Mouse (Mus musculus) liver, embryonic 16.5 days (tissue): Measurements from ENCODE around the gene Dpp8. TPM values are rescaled to one million over a fixed set of nuclear protein-coding genes. Genes with fewer than 3 reads are reported as not detected.
"Not testable (repeated sequence)": the region's sequence is repeated elsewhere in the genome, so short reads cannot be mapped to it uniquely, and the experiment has no call there.

Experiments
- ATAC-seq: fragments of 200-750 bp; cut with Nextera tagmentation; 2 replicates; pipeline ENCODE4 v1.8.0; 2017; ENCODE audit warnings: low read depth, mild to moderate bottlenecking, moderate number of reproducible peaks, moderate library complexity
- H3K27ac ChIP-seq: fragments of 300-500 bp; sonication (generic); 2 replicates; pipeline ENCODE4 v1.5.1; 2014; ENCODE audit warnings: mild to moderate bottlenecking, low read length
- H3K27me3 ChIP-seq: fragments of 300-500 bp; sonication (generic); 2 replicates; pipeline ENCODE4 v1.6.1; 2014; ENCODE audit warnings: low read depth, low read length, mixed read lengths; ENCODE audit not compliant: control insufficient read depth, insufficient read depth
- H3K36me3 ChIP-seq: fragments of 300-500 bp; sonication (generic); 2 replicates; pipeline ENCODE4 v1.6.1; 2014; ENCODE audit warnings: mild to moderate bottlenecking; ENCODE audit not compliant: control insufficient read depth, insufficient read depth
- H3K4me1 ChIP-seq: fragments of 300-500 bp; sonication (generic); 2 replicates; pipeline ENCODE4 v1.6.1; 2014; ENCODE audit warnings: low read depth, low read length, mixed read lengths; ENCODE audit not compliant: control insufficient read depth
- H3K4me2 ChIP-seq: fragments of 300-500 bp; sonication (generic); 2 replicates; pipeline ENCODE4 v1.6.1; 2014; ENCODE audit warnings: low read depth, low read length, mixed read lengths
- H3K4me3 ChIP-seq: fragments of 300-500 bp; sonication (generic); 2 replicates; pipeline ENCODE4 v1.5.1; 2014; ENCODE audit warnings: low read depth, mild to moderate bottlenecking, low read length
- H3K9ac ChIP-seq: fragments of 300-500 bp; sonication (generic); 2 replicates; pipeline ENCODE4 v1.6.1; 2014; ENCODE audit warnings: low read depth, low read length
- H3K9me3 ChIP-seq: fragments of 300-500 bp; sonication (generic); replicated peaks from 2 replicates; pipeline ENCODE4 v1.6.1; 2016; ENCODE audit warnings: low read length; ENCODE audit not compliant: control insufficient read depth
- whole genome bisulfite sequencing: fragments of 180-500 bp; shearing (Covaris S2); extraction: QIAGEN DNeasy Blood & Tissue Kit; methylation state at CpG from one replicate; pipeline ENCODE4 v1.1.7; 2014; ENCODE audit not compliant: insufficient replicate concordance; 5-methylcytosine and 5-hydroxymethylcytosine counted together
- polyA plus RNA-seq: library from polyadenylated mRNA; unstranded; fragments of >200 nt; fragmentation: Nextera tagmentation; extraction: Ambion mirVana; gene quantifications from 2 replicates; pipeline ENCODE4 v1.2.1, GENCODE M21; 2015

Dpp8 gene
- polyA plus RNA-seq, result 18.8 and 20.1 TPM in 2 replicates

- Histone ChIP-seq H3K4me2 (peak within 1 kb of the TSS; percentile 74), H3K9ac (peak within 1 kb of the TSS; percentile 99), H3K27ac (peak within 1 kb of the TSS; percentile 94), H3K4me3 (peak within 1 kb of the TSS; percentile 99), H3K4me1 (peaks cover 22% of the 10 kb centered on the region), H3K36me3 (peaks cover 4% of the 10 kb centered on the region), H3K27me3 (no peaks in the 10 kb centered on the region), H3K9me3 (no peaks in the 10 kb centered on the region)
- WGBS, result under 1% methylated on average over 80 of the region's 85 CpGs
- ATAC-seq, result peak; percentile 92
Observed at GRCm38 (mm10) chr9:65032269-65033108, at the start of gene Dpp8. Gene Dpp8, plus strand, starts transcription at chr9:65032414.

GRCm38 (mm10) chr9:64985037-64985794, 47.0 kb upstream of the Dpp8 start:
- no peak overlapping the region for H3K9ac ChIP-seq
- WGBS, result 29% methylated on average over 8 of the region's 8 CpGs
- H3K4me2 ChIP-seq, result peak overlapping the region; percentile 21
- no peaks in the 10 kb centered on the region for H3K9me3 ChIP-seq
- ATAC-seq, result peak; percentile 91
- no peaks in the 10 kb centered on the region for H3K27me3 ChIP-seq
- peaks cover 14% of the 10 kb centered on the region for H3K4me1 ChIP-seq
- no peak overlapping the region for H3K4me3 ChIP-seq
- H3K27ac ChIP-seq, result peak overlapping the region; percentile 39; the same call in 1 of the 2 replicates
- H3K36me3 ChIP-seq, result peaks cover 52% of the 10 kb centered on the region

- Histone ChIP-seq H3K36me3 (peaks cover 51% of the 10 kb centered on the region), H3K27me3 (no peaks in the 10 kb centered on the region), H3K27ac (peak overlapping the region; percentile 2; the same call in 1 of the 2 replicates), H3K4me3 (no peak overlapping the region), H3K4me2 (peak overlapping the region; percentile 21; the same call in 1 of the 2 replicates), H3K9ac (no peak overlapping the region), H3K4me1 (peaks cover 14% of the 10 kb centered on the region), H3K9me3 (no peaks in the 10 kb centered on the region)
- WGBS, result 85% methylated on average over 9 of the region's 9 CpGs
- no peak for ATAC-seq
Observed at GRCm38 (mm10) chr9:64985807-64986206, 46.4 kb upstream of the Dpp8 start.

- Histone ChIP-seq H3K27me3 (no peaks in the 10 kb centered on the region), H3K36me3 (peaks cover 33% of the 10 kb centered on the region), H3K9me3 (no peaks in the 10 kb centered on the region), H3K4me3 (no peak overlapping the region), H3K9ac (no peak overlapping the region), H3K27ac (no peak overlapping the region), H3K4me2 (no peak overlapping the region), H3K4me1 (peaks cover 14% of the 10 kb centered on the region)
- ATAC-seq, result no peak
- WGBS, result 77% methylated on average over 2 of the region's 2 CpGs
Observed at GRCm38 (mm10) chr9:64987651-64988050, 44.6 kb upstream of the Dpp8 start.

GRCm38 (mm10) chr9:64988443-64988842, 43.8 kb upstream of the Dpp8 start:
- ATAC-seq, result no peak
- Histone ChIP-seq H3K27me3 (no peaks in the 10 kb centered on the region), H3K9me3 (no peaks in the 10 kb centered on the region), H3K4me3 (no peak overlapping the region), H3K4me2 (no peak overlapping the region), H3K9ac (no peak overlapping the region), H3K27ac (no peak overlapping the region), H3K36me3 (peaks cover 30% of the 10 kb centered on the region), H3K4me1 (peaks cover 14% of the 10 kb centered on the region)
- 58% methylated on average over 6 of the region's 6 CpGs for WGBS

- Histone ChIP-seq H3K9ac (no peak overlapping the region), H3K36me3 (peaks cover 25% of the 10 kb centered on the region), H3K4me3 (no peak overlapping the region), H3K4me2 (no peak overlapping the region), H3K27me3 (no peaks in the 10 kb centered on the region), H3K27ac (no peak overlapping the region), H3K4me1 (peaks cover 7% of the 10 kb centered on the region), H3K9me3 (no peaks in the 10 kb centered on the region)
- no peak for ATAC-seq
- 78% methylated on average over 7 of the region's 7 CpGs for WGBS
Observed at GRCm38 (mm10) chr9:64990291-64990690, 41.9 kb upstream of the Dpp8 start.

- not testable (repeated sequence) for H3K9ac ChIP-seq, H3K9me3 ChIP-seq, H3K27me3 ChIP-seq, H3K4me2 ChIP-seq, H3K4me3 ChIP-seq, H3K4me1 ChIP-seq, ATAC-seq, H3K27ac ChIP-seq
- peaks cover 14% of the 10 kb centered on the region for H3K36me3 ChIP-seq
- WGBS, result 74% methylated on average over 1 of the region's 1 CpGs
Observed at GRCm38 (mm10) chr9:64995464-64995863, 36.8 kb upstream of the Dpp8 start.

GRCm38 (mm10) chr9:65001481-65001880, 30.7 kb upstream of the Dpp8 start:
- Histone ChIP-seq H3K9ac (no peak overlapping the region), H3K36me3 (peaks cover 31% of the 10 kb centered on the region), H3K9me3 (no peaks in the 10 kb centered on the region), H3K27me3 (no peaks in the 10 kb centered on the region), H3K27ac (no peak overlapping the region), H3K4me3 (no peak overlapping the region), H3K4me2 (no peak overlapping the region), H3K4me1 (no peaks in the 10 kb centered on the region)
- ATAC-seq, result no peak
- WGBS, result 68% methylated on average over 4 of the region's 4 CpGs

GRCm38 (mm10) chr9:65005737-65006136, 26.5 kb upstream of the Dpp8 start:
- Histone ChIP-seq H3K9me3 (no peaks in the 10 kb centered on the region), H3K36me3 (peaks cover 21% of the 10 kb centered on the region), H3K27me3 (no peaks in the 10 kb centered on the region), H3K27ac (no peak overlapping the region), H3K4me1 (no peaks in the 10 kb centered on the region), H3K9ac (no peak overlapping the region), H3K4me2 (no peak overlapping the region), H3K4me3 (no peak overlapping the region)
- WGBS, result 84% methylated on average over 8 of the region's 8 CpGs
- ATAC-seq, result no peak
